Mouse (Mus musculus) G1E (cell line): ENCODE measurements at regions not wholly inside any gene's neighbourhood (a gene's known extent, or its start where the extent isn't known, plus 50 kb on each side); places are given as distances from the start of the nearest gene placed in this dataset.

Source experiments
- CTCF ChIP-seq: IDR thresholded peaks from 2 replicates; pipeline ENCODE4 v1.5.1; 2012; ENCODE audit warnings: low read depth, low read length, inconsistent platforms, mixed read lengths
- GATA1 ChIP-seq: IDR thresholded peaks from 2 replicates; pipeline ENCODE4 v1.6.1; 2012; ENCODE audit warnings: borderline replicate concordance, low read length, inconsistent platforms, mixed read lengths

- no peak for TF ChIP-seq GATA1
- peak; percentile 100 for TF ChIP-seq CTCF
These were observed 62.9 kb downstream of the Amer3 start for GRCm38 (mm10) chr1:34642304-34642893.
